Mouse (Mus musculus) left cerebral cortex, postnatal 36 days (tissue): Measurements from ENCODE around the gene Rpgrip1. TPM values are rescaled to one million over a fixed set of nuclear protein-coding genes. Genes with fewer than 3 reads are reported as not detected.

Source experiments
- DNase-seq, 2 experiments: peaks; one replicate each; pipeline ENCODE4 v3.0.0; 2021 to 2022; ENCODE audit warnings: low spot score in 2 of 2, mixed read lengths in 1 of 2
- intact Hi-C: fragments of 180-260 bp; cut with DNase I; formaldehyde crosslinking; loops from one replicate; pipeline ENCODE4 v1.15.1; 2025
- total RNA-seq, 2 experiments: library from RNA; stranded (reverse); gene quantifications; 2 replicates each; pipeline ENCODE4 v1.2.3; 2021

Rpgrip1 gene
- total RNA-seq, 2 experiments from 2014 or later, result 2.0 to 3.6 TPM

- DNase-seq, result no peak
Observed at GRCm38 (mm10) chr14:52117241-52117640, 6.7 kb downstream of the Rpgrip1 start.

GRCm38 (mm10) chr14:52118456-52118822 lies 7.9 kb downstream of the Rpgrip1 start:
- DNase-seq, result no peak
- intact Hi-C loops, result no loop called here

More at GRCm38 (mm10) chr14:52117241-52117640, 6.7 kb downstream of the Rpgrip1 start:
- intact Hi-C loops, result no loop called here

GRCm38 (mm10) chr14:52118823-52119608 lies 8.5 kb downstream of the Rpgrip1 start:
- intact Hi-C loops, result no loop called here
- peak; percentile 35 to 39 for DNase-seq

- intact Hi-C loops, result loop anchor here (5.0 kb wide), 2 partner anchors 47 to 77 kb away; partner anchors contain the start of gene Supt16
- no peak for DNase-seq
Observed at GRCm38 (mm10) chr14:52120169-52120568, 9.7 kb downstream of the Rpgrip1 start.

- peak; percentile 36 to 54 for DNase-seq
- intact Hi-C loops, result loop anchor here (2.0 to 5.0 kb wide), 3 partner anchors 23 to 73 kb away; partner anchors contain the start of gene Supt16
Observed at GRCm38 (mm10) chr14:52123918-52124317, 13.4 kb downstream of the Rpgrip1 start.

GRCm38 (mm10) chr14:52124636-52125035 lies 14.1 kb downstream of the Rpgrip1 start:
- intact Hi-C loops, result loop anchor here (2.0 to 5.0 kb wide), 3 partner anchors 22 to 73 kb away; partner anchors contain the start of gene Supt16

GRCm38 (mm10) chr14:52133584-52133983 lies 23.1 kb downstream of the Rpgrip1 start:
- intact Hi-C loops, result no loop called here
- DNase-seq, result no peak

More at GRCm38 (mm10) chr14:52124636-52125035, 14.1 kb downstream of the Rpgrip1 start:
- no peak for DNase-seq

- intact Hi-C loops, result no loop called here
- DNase-seq, result no peak
Observed at GRCm38 (mm10) chr14:52140577-52141444, 30.3 kb downstream of the Rpgrip1 start.

GRCm38 (mm10) chr14:52141445-52142127 lies 31.1 kb downstream of the Rpgrip1 start:
- intact Hi-C loops, result no loop called here
- no peak for DNase-seq

- no peak for DNase-seq
- intact Hi-C loops, result no loop called here
Observed at GRCm38 (mm10) chr14:52144165-52144564, 33.7 kb downstream of the Rpgrip1 start.

- no peak for DNase-seq
- intact Hi-C loops, result loop anchor here (2.0 kb wide), 1 partner anchor 22 kb away; no protein-coding TSS in a partner anchor
Observed at GRCm38 (mm10) chr14:52146540-52146939, 36.0 kb downstream of the Rpgrip1 start.

- no peak for DNase-seq
- intact Hi-C loops, result no loop called here
Observed at GRCm38 (mm10) chr14:52149888-52150287, 39.4 kb downstream of the Rpgrip1 start.

GRCm38 (mm10) chr14:52152179-52152578 lies 41.7 kb downstream of the Rpgrip1 start:
- peak; percentile 30 to 31 for DNase-seq
- intact Hi-C loops, result no loop called here

GRCm38 (mm10) chr14:52152613-52153012 lies 42.1 kb downstream of the Rpgrip1 start:
- intact Hi-C loops, result no loop called here
- DNase-seq, result no peak

- intact Hi-C loops, result no loop called here
- DNase-seq, result no peak
Observed at GRCm38 (mm10) chr14:52155008-52155407, 44.5 kb downstream of the Rpgrip1 start.

GRCm38 (mm10) chr14:52160911-52161310 lies 50.4 kb downstream of the Rpgrip1 start:
- DNase-seq, result no peak
- intact Hi-C loops, result no loop called here

- intact Hi-C loops, result loop anchor here (5.0 kb wide), 1 partner anchor 44 kb away; no protein-coding TSS in a partner anchor
- no peak for DNase-seq
Observed at GRCm38 (mm10) chr14:52166571-52166970, 56.1 kb downstream of the Rpgrip1 start.

- intact Hi-C loops, result no loop called here
- DNase-seq, result no peak
Observed at GRCm38 (mm10) chr14:52188788-52189187, 78.3 kb downstream of the Rpgrip1 start.

- DNase-seq, result no peak
- intact Hi-C loops, result no loop called here
Observed at GRCm38 (mm10) chr14:52189519-52189918, 79.0 kb downstream of the Rpgrip1 start.
